Mouse (Mus musculus): ENCODE results near the gene Rfc2. TPM values are rescaled to one million over a fixed set of nuclear protein-coding genes. Genes with fewer than 3 reads are reported as not detected.

The Rfc2 gene
- polyA plus RNA-seq, 1 experiment from 2014 or later, result 300 TPM

DNA sequence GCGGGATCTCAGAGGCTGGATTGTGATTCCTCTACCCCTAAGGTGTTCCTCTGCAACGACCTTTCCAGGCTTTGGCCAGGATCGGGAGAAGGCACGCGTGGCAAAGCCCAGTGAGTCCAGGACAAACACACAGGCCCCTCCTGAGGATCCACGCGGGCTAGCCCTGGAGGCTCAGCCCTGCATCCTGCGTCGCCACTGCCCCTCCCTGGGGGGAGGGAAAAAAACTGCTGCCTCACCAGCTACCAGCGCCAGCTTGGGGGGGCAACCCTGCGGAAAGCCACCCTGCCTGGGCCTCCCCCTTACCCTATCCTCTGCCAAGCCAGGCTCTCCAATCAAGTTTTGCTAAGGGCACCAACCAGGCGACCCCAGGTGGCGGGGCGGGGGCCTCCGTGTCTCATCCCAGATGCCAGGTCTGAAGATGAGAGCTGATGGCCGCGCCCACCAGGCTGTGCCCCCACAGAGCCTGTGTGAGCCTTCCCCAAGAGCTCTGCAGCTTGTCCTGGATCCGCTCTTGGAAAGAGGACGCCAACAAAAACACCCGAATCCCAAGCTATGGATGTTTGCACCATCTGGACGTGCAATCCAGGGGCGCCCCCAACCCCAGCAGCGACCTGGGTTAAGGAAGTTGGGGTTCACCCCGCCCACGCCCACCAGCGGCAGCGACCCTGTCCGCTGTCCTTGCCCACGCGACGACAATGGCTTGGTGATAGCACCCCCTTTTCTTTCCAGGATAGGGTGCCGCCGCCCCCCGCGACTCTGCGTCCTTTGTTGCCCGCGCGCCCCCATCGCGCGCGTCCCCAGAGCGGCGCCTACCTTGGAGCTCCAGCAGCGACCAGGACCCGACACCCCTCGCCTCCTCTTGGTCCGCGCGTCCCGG, 29.7 kb upstream of the Rfc2 start:
- Histone ChIP-seq H3K9me3 (no peaks in the 10 kb centered on the region), H3K27ac (peak overlapping the region; percentile 91), H3K36me3 (no peaks in the 10 kb centered on the region), H3K4me3 (peak overlapping the region; percentile 79), H3K27me3 (ENCODE audit: insufficient read depth, poor library complexity, severe bottlenecking) (peaks cover 5% of the 10 kb centered on the region; the same call in 1 of the 2 replicates), H3K4me1 (peaks cover 51% of the 10 kb centered on the region)
- 2% methylated on average over 52 of the region's 52 CpGs for WGBS
- no peak for DNase-seq (ENCODE audit: low spot score)

DNA sequence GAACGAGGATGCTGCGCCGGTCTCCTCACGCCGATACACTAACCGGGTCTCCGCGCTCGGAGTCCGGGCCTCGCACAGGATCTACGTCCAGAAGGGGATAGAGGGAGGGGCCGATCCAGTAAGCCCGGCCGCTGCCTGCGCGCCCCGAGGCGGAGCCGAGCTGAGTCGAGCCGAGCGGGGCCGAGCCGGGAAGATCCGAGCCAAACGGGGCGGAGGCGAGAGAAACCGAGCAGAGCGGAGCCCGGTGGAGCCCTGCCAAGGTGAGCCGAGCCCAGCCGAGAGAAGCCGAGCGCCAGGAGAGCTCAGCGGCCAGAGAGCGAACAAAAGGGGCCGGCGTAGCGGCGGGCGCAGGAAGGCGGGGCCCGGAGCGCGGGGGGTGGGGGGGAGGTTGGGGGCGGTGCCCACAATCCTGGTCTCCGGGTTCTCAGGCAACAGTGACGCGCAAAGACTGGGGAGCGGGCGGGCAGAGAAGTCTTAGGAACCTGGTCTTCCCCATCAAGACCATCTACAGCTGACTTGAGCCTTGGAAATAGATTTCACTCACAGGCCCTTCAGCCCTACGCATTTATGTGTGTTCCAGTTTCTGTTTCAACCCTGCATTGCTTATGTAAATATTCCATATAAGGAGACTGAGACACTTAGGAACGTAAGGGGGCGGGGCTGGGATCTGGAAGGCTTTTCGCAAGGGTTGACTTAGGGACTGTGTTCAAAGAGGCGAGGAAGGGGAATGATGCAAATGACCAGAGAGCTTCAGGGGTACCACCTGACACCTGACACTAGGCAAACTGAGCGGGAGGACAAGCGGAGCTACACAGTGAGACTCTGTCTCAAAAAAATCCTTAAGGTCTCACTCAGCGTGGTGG, 28.8 kb upstream of the Rfc2 start, which contains the start of gene Clip2:
Gene Clip2 (minus strand): TSS at position 325 of the 863 bp plus-strand sequence.
- Histone ChIP-seq H3K4me1 (peaks cover 51% of the 10 kb centered on the region), H3K27ac (peak within 1 kb of the TSS; percentile 91), H3K4me3 (peak within 1 kb of the TSS; percentile 79), H3K9me3 (0 out of 2 replicates have a peak, but pooled peaks cover 2% of the 10 kb centered on the region), H3K27me3 (ENCODE audit: insufficient read depth, poor library complexity, severe bottlenecking) (peaks cover 5% of the 10 kb centered on the region; the same call in 1 of the 2 replicates), H3K36me3 (no peaks in the 10 kb centered on the region)
- WGBS, result 1% methylated on average over 61 of the region's 61 CpGs
- peak; percentile 97 for DNase-seq (ENCODE audit: low spot score)

DNA sequence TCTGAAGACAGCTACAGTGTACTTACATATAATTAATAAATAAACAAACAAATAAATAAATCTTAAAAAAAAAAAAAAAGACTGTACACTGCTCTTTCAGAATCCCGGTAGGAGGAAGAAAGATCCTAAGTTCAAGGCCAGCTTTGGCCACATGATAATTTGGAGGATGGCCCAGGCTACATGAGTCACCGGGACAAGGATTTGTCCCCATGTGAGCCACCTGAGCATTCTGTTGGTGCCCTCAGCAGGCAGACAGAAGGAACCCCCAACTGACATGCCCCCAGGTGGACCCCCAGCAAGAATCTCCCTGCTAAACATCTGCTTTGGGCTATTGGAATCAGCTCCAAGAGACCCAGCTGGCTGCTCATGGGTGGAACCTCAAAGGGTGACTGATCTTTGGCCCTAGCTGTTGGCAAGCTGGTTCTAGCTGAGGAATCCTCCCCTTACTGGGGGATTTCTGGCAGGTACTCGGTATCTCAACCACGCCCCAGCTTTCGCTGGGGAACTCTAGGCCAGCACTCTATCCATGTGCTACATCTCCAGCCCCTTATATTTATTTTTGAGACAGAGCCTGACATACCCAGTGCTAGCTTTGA, 27.1 kb upstream of the Rfc2 start:
- no peak overlapping the region for H3K27ac ChIP-seq
- no peak overlapping the region for H3K4me3 ChIP-seq
- peaks cover 46% of the 10 kb centered on the region for H3K4me1 ChIP-seq
- WGBS, result 80% methylated on average over 5 of the region's 5 CpGs
- H3K27me3 ChIP-seq (ENCODE audit: insufficient read depth, poor library complexity, severe bottlenecking), result peaks cover 5% of the 10 kb centered on the region; the same call in 1 of the 2 replicates
- 0 out of 2 replicates have a peak, but pooled peaks cover 4% of the 10 kb centered on the region for H3K9me3 ChIP-seq
- DNase-seq (ENCODE audit: low spot score), result no peak
- no peaks in the 10 kb centered on the region for H3K36me3 ChIP-seq

DNA sequence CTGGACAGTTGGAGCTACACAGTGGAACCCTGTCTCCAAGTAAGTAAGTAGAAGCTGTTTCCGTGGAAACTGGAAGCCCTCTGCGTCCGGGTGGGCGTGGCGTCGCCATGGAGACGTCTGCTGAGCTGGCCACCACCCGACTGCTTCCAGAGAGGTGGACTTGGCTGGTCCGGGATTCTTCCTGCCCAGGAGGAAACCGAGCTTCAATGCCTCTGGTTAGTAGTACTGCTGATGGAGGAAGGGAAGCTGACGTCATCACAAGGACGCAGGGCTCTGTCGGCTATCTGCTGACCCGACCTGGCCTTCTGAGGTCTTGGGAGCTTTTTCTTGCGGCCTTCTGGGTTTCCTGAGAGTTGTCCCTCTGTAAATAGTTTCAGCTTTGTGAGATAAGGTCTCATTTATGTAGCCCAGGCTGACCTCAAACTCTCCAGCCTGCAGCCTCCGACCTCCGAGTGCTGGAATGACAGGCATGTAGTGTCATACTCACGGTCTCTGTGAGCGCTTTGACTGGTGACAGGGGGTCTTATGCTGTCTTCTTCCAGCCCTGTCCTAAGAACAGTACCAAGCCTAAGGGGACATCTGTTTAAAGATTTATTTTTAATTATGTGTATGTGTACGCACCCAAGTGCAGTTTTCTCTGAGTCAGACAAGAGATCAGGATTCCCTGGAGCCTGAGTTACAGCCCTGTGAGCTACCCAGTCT, 25.6 kb upstream of the Rfc2 start:
- Histone ChIP-seq H3K4me1 (peaks cover 40% of the 10 kb centered on the region), H3K36me3 (no peaks in the 10 kb centered on the region), H3K27me3 (ENCODE audit: insufficient read depth, poor library complexity, severe bottlenecking) (peaks cover 2% of the 10 kb centered on the region; the same call in 1 of the 2 replicates), H3K27ac (0 out of 2 replicates have a peak overlapping the region, but pooled peaks have one; percentile 13), H3K9me3 (0 out of 2 replicates have a peak, but pooled peaks cover 4% of the 10 kb centered on the region), H3K4me3 (peak overlapping the region; percentile 20; the same call in 1 of the 2 replicates)
- WGBS, result 10% methylated on average over 20 of the region's 20 CpGs
- DNase-seq (ENCODE audit: low spot score), result peak; percentile 90

DNA sequence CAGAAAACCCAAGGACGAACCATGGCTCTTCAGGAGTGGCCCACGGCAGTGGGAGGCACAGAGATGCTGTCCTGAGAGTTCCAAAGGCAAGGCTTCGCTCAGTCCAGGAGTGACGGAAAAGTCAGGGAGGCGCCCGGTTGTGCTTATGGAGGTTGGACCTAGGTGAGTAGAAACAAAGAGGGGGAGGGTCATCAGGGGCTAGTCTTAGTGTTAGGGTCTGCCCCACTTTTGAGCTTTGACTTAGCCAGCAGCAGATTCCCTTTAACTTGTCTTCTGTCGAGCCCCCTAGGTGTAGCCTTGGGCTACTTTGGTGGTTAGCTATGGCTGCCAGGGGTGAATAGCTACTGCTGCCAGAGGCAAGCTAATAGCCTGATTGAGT, 21.1 kb upstream of the Rfc2 start, which contains the start of gene Syna:
Gene Syna (minus strand): TSS at position 101 of the 379 bp plus-strand sequence.
- no peak within 1 kb of the TSS for H3K27ac ChIP-seq
- no peak for DNase-seq (ENCODE audit: low spot score)
- 76% methylated on average over 7 of the region's 7 CpGs for WGBS
- H3K36me3 ChIP-seq, result no peaks in the 10 kb centered on the region
- H3K4me1 ChIP-seq, result peaks cover 14% of the 10 kb centered on the region
- no peak within 1 kb of the TSS for H3K4me3 ChIP-seq
- H3K27me3 ChIP-seq (ENCODE audit: insufficient read depth, poor library complexity, severe bottlenecking), result no peaks in the 10 kb centered on the region
- H3K9me3 ChIP-seq, result 0 out of 2 replicates have a peak, but pooled peaks cover 4% of the 10 kb centered on the region

DNA sequence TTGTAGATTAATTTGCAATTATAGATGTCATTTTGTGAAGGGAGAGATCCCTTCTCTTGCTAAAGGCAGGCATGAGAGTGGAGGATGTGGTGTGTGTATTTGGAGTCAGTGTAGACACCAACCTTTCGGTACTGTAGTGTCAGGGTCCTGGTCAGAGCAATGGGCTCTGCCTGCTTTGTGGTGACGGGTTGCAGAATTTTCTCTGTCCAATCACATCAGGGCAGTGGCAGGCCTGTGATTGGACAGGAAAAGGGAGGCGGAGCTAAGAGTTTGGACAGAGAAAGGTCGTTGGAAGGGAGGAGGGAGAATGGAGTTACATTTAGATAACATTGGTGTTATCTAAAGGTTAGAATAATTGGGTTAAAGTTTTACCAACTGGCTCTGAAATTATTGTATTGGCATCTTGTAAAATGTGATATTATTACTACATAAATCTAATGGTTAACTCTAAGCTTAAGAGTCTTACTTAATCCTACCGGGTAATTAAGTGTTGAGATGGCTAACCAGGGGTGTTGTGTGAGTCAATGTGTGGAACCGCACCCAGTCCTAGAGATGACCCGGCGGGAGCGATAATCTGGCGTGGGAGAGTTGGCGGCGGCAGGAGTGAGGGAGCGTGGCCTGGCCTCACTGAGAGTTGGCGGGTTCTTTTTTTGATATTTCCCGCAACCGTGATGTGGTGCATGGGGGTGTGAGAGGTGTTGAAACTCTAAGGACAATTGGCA, 20.6 kb upstream of the Rfc2 start:
- no peak for DNase-seq (ENCODE audit: low spot score)
- Histone ChIP-seq H3K4me3 (no peak overlapping the region), H3K36me3 (no peaks in the 10 kb centered on the region), H3K9me3 (0 out of 2 replicates have a peak, but pooled peaks cover 4% of the 10 kb centered on the region), H3K27ac (no peak overlapping the region), H3K27me3 (ENCODE audit: insufficient read depth, poor library complexity, severe bottlenecking) (no peaks in the 10 kb centered on the region), H3K4me1 (peaks cover 8% of the 10 kb centered on the region)
- 69% methylated on average over 16 of the region's 16 CpGs for WGBS

DNA sequence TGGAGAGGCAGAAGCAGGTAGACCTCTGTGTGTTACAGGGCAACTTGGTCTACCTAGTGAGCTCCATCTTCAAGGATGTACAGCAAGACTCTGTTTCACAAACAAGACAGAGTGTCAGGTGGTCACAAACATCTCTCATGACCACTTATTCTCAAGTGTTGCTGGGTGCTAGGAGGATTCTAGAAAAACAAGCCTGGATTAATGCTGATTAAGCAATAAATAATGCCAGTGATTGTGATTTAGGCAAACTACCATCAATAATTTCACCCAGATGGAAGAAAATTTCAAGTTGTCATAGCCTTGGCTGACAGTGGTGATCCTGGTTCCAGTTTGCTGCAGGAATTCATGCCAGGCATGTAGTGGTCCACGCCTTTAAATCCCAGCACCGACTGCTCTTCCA, 16.9 kb upstream of the Rfc2 start:
- Histone ChIP-seq H3K36me3 (no peaks in the 10 kb centered on the region), H3K9me3 (no peaks in the 10 kb centered on the region), H3K27ac (no peak overlapping the region), H3K4me3 (no peak overlapping the region), H3K27me3 (ENCODE audit: insufficient read depth, poor library complexity, severe bottlenecking) (no peaks in the 10 kb centered on the region), H3K4me1 (peaks cover 9% of the 10 kb centered on the region)
- WGBS, result 91% methylated on average over 2 of the region's 2 CpGs
- no peak for DNase-seq (ENCODE audit: low spot score)

DNA sequence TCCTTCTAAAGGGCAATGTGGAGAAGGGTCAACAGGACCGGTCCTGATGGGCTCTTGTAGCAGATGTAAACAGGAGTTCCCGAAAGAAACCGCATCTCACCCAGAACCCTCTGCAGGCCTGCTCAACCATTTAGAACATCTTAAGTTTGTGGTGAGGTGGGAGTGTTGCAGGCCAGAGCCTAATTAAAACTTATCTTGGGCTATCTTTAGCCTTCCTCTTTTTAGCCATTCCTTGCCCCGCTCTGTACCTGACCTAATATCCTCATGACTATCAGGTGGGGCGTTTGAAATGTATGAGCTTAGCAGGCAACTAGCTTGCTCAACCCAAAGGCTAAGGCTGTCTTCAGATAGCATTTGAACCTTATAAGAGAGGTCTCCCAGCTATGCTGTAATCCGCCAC, 15.5 kb upstream of the Rfc2 start:
- no peak overlapping the region for H3K4me3 ChIP-seq
- no peaks in the 10 kb centered on the region for H3K36me3 ChIP-seq
- H3K9me3 ChIP-seq, result no peaks in the 10 kb centered on the region
- no peaks in the 10 kb centered on the region for H3K27me3 ChIP-seq (ENCODE audit: insufficient read depth, poor library complexity, severe bottlenecking)
- 83% methylated on average over 6 of the region's 6 CpGs for WGBS
- peaks cover 9% of the 10 kb centered on the region for H3K4me1 ChIP-seq
- no peak overlapping the region for H3K27ac ChIP-seq
- DNase-seq (ENCODE audit: low spot score), result no peak

DNA sequence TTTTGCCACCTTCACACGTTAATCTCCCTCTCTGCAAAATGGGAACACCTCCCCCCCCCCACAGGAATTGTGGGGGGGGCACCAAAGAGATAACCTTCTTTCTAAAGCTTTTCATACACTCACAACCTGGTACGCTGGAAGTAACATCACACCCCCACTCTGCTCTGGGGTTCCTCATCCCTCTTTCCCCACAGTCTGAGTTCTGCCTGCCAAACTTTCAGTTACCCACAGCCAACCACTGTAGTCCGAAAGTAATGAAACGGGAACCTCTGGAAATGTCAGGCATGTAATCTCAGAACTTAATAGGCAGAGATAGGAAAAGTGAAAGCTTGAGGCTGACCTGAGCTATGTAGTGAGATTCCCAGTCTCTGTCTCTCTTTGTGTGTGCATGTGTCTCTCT, 13.7 kb upstream of the Rfc2 start:
- WGBS, result 72% methylated on average over 4 of the region's 4 CpGs
- no peaks in the 10 kb centered on the region for H3K27me3 ChIP-seq (ENCODE audit: insufficient read depth, poor library complexity, severe bottlenecking)

DNA sequence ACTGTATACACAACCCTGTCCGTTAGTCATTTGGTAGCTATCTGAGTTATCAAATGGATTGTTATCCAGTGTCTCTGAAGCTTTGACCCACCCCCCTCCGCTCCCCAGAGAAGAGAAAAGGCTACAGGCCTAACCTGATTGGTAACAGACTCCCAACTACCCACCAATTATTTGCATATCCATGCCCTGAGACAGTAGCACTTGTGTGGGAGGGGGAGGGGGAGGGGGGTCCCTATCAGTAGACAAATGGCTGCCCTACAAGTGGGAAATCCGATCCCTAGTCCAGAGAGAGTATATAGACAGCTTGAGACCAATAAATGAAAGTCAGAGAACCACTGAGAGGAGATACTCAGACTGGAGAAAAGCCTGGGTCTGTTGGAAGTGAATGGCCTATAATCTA, 13.1 kb upstream of the Rfc2 start:
- Histone ChIP-seq H3K4me1 (peaks cover 20% of the 10 kb centered on the region), H3K27me3 (ENCODE audit: insufficient read depth, poor library complexity, severe bottlenecking) (no peaks in the 10 kb centered on the region), H3K36me3 (no peaks in the 10 kb centered on the region), H3K4me3 (no peak overlapping the region), H3K27ac (no peak overlapping the region), H3K9me3 (no peaks in the 10 kb centered on the region)
- 74% methylated on average over 3 of the region's 3 CpGs for WGBS
- DNase-seq (ENCODE audit: low spot score), result no peak

More for the DNA sequence above, 13.7 kb upstream of the Rfc2 start:
- Histone ChIP-seq H3K9me3 (no peaks in the 10 kb centered on the region), H3K4me1 (peaks cover 14% of the 10 kb centered on the region), H3K36me3 (no peaks in the 10 kb centered on the region), H3K27ac (no peak overlapping the region), H3K4me3 (no peak overlapping the region)
- no peak for DNase-seq (ENCODE audit: low spot score)

DNA sequence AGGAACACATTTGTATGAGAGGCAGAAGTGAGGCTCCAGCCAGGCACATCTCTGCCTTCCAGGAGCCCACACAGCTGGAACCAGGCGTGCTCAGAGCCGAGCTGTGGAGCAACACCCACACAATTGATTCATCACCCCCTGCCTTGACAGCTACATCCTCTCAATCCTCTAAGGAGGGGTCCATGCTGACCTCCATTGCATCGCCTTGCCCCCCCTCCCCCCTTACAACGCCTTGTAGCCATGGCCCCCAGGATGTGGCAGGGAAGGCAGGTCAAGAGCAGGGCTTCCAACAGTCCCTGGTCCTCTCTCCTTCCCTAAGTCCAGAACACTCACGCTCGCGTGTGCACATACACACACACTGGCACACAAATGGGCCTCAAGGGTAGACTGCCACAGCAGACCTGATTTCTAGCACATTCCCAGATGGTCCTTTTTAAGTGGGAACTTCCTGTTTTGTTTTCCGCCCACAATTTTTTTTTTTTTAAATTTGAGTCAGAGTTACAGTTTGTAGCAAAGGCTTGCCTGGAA, 12.1 kb upstream of the Rfc2 start:
- H3K4me1 ChIP-seq, result peaks cover 17% of the 10 kb centered on the region
- DNase-seq (ENCODE audit: low spot score), result no peak
- no peaks in the 10 kb centered on the region for H3K36me3 ChIP-seq
- H3K27ac ChIP-seq, result peak overlapping the region; percentile 60
- no peaks in the 10 kb centered on the region for H3K9me3 ChIP-seq
- H3K27me3 ChIP-seq (ENCODE audit: insufficient read depth, poor library complexity, severe bottlenecking), result no peaks in the 10 kb centered on the region
- H3K4me3 ChIP-seq, result no peak overlapping the region
- 51% methylated on average over 8 of the region's 8 CpGs for WGBS
